Mouse (Mus musculus) hindbrain, embryonic 11.5 days (tissue): ENCODE results near the gene Sugp2. TPM values are rescaled to one million over a fixed set of nuclear protein-coding genes. Genes with fewer than 3 reads are reported as not detected.
"Not testable (repeated sequence)": the region's sequence is repeated elsewhere in the genome, so short reads cannot be mapped to it uniquely, and the experiment has no call there.

Experiments
- ATAC-seq: fragments of 200-750 bp; cut with Nextera tagmentation; 2 replicates; pipeline ENCODE4 v1.8.0; 2017; ENCODE audit warnings: mild to moderate bottlenecking, moderate TSS enrichment, moderate library complexity; ENCODE audit not compliant: low FRiP score
- DNase-seq: peaks from one replicate; pipeline ENCODE4 v3.0.0-alpha.2; 2015; ENCODE audit warnings: low spot score
- H3K27ac ChIP-seq: fragments of 300-500 bp; sonication (generic); 2 replicates; pipeline ENCODE4 v1.5.1; 2014; ENCODE audit warnings: mild to moderate bottlenecking, low read depth, low read length
- H3K27me3 ChIP-seq: fragments of 300-500 bp; sonication (generic); 2 replicates; pipeline ENCODE4 v1.6.1; 2014; ENCODE audit warnings: mild to moderate bottlenecking, low read length, moderate library complexity, mixed read lengths; ENCODE audit not compliant: control insufficient read depth, insufficient read depth
- H3K36me3 ChIP-seq: fragments of 300-500 bp; sonication (generic); 2 replicates; pipeline ENCODE4 v1.6.1; 2014; ENCODE audit warnings: mild to moderate bottlenecking, low read length, moderate library complexity, mixed read lengths; ENCODE audit not compliant: control insufficient read depth, insufficient read depth
- H3K4me1 ChIP-seq: fragments of 300-500 bp; sonication (generic); replicated peaks from 2 replicates; pipeline ENCODE4 v1.6.1; 2014; ENCODE audit warnings: low read length, mixed read lengths; ENCODE audit not compliant: control insufficient read depth, insufficient read depth
- H3K4me2 ChIP-seq: fragments of 300-500 bp; sonication (generic); replicated peaks from 2 replicates; pipeline ENCODE4 v1.6.1; 2014; ENCODE audit warnings: mild to moderate bottlenecking, low read depth, low read length
- H3K4me3 ChIP-seq: fragments of 300-500 bp; sonication (generic); 2 replicates; pipeline ENCODE4 v1.5.1; 2014; ENCODE audit warnings: low read depth, low read length
- H3K9ac ChIP-seq: fragments of 300-500 bp; sonication (generic); 2 replicates; pipeline ENCODE4 v1.6.1; 2014; ENCODE audit warnings: low read depth, low read length
- H3K9me3 ChIP-seq: fragments of 300-500 bp; sonication (generic); 2 replicates; pipeline ENCODE4 v1.6.1; 2016; ENCODE audit warnings: low read length; ENCODE audit not compliant: control insufficient read depth
- WGBS: fragments of 180-500 bp; shearing (Covaris S2); extraction: QIAGEN DNeasy Blood & Tissue Kit; methylation state at CpG from one replicate; pipeline ENCODE4 v1.1.7; 2014; 5-methylcytosine and 5-hydroxymethylcytosine counted together
- polyA plus RNA-seq: library from polyadenylated mRNA; unstranded; fragments of >200 nt; fragmentation: Nextera tagmentation; extraction: Ambion mirVana; gene quantifications from 2 replicates; pipeline ENCODE4 v1.2.1, GENCODE M21; 2014

Sugp2 gene
- polyA plus RNA-seq, 1 experiment from 2014 or later, result 46.8 TPM

DNA sequence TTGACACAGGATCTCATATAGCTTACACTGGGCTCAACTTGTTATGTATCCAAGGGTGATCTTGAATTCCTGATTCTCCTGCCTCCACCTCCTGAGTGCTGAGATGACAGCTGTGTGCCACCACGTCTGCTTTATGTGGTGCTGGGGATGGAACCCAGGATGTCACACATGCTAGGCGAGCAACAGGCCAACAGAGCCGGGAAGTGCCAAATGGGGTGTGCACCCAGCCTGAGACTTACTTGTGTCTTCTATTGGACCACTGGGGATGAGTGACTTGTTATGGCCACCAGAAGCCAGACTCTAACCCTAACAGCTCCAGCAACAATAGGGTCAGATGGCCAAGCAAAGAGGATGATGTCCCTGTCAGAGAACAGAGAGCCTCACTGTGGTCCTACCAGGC, 17.9 kb upstream of the Sugp2 start:
- not testable (repeated sequence) for ATAC-seq, H3K27ac ChIP-seq, H3K9ac ChIP-seq, DNase-seq, H3K4me1 ChIP-seq, H3K9me3 ChIP-seq, H3K4me2 ChIP-seq, H3K36me3 ChIP-seq, H3K27me3 ChIP-seq, H3K4me3 ChIP-seq
- WGBS, result 80% methylated on average over 3 of the region's 3 CpGs

GRCm38 (mm10) chr8:70216566-70216965, 17.5 kb upstream of the Sugp2 start:
- Histone ChIP-seq H3K27ac (no peak overlapping the region), H3K9ac (no peak overlapping the region), H3K4me2 (no peak overlapping the region), H3K27me3 (no peaks in the 10 kb centered on the region), H3K36me3 (no peaks in the 10 kb centered on the region), H3K4me1 (no peaks in the 10 kb centered on the region), H3K9me3 (no peaks in the 10 kb centered on the region), H3K4me3 (no peak overlapping the region)
- ATAC-seq (no peak), DNase-seq (no peak)
- WGBS, result 89% methylated on average over 1 of the region's 1 CpGs

GRCm38 (mm10) chr8:70217441-70217840, 16.6 kb upstream of the Sugp2 start:
- no peaks in the 10 kb centered on the region for H3K4me1 ChIP-seq
- DNase-seq (no peak), ATAC-seq (no peak)
- H3K36me3 ChIP-seq, result no peaks in the 10 kb centered on the region
- no peaks in the 10 kb centered on the region for H3K9me3 ChIP-seq
- H3K27ac ChIP-seq, result no peak overlapping the region
- no peak overlapping the region for H3K4me2 ChIP-seq
- H3K27me3 ChIP-seq, result no peaks in the 10 kb centered on the region
- no peak overlapping the region for H3K4me3 ChIP-seq
- H3K9ac ChIP-seq, result no peak overlapping the region

DNA sequence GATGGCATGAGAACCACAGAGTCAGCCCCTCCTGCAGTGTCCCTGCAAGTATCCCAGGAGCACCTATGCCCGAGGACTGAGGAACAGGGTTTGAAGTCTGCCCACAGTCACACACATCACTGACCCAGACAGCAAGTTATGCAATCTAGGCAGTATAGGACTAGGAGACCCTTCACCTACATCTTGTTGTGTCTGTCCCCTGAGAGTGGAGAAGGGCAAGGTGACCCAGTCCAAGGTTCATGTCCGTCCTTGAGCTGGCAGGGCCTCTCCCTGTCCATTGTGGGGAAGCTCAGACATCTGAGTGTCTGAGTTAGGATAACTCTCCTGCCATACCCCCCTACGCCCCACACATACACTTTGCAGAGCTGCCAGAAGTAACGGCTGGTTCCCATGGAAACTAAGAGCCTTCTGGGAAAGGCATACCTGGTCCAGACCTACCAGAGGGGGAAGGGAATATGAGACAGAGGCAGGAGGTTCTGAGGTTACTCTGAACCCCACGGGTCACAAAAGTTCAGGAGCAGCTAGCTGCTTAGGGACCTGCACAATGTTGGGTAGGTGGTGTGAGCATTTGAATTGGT, 14.8 kb upstream of the Sugp2 start:
- ATAC-seq (no peak), DNase-seq (no peak)
- Histone ChIP-seq H3K4me3 (no peak overlapping the region), H3K27ac (no peak overlapping the region), H3K4me1 (no peaks in the 10 kb centered on the region), H3K4me2 (no peak overlapping the region), H3K9me3 (no peaks in the 10 kb centered on the region), H3K27me3 (no peaks in the 10 kb centered on the region), H3K9ac (no peak overlapping the region), H3K36me3 (no peaks in the 10 kb centered on the region)
- WGBS, result 74% methylated on average over 5 of the region's 5 CpGs

GRCm38 (mm10) chr8:70220236-70220840, 13.7 kb upstream of the Sugp2 start:
- H3K4me1 ChIP-seq, result no peaks in the 10 kb centered on the region
- DNase-seq (no peak), ATAC-seq (no peak)
- H3K27ac ChIP-seq, result no peak overlapping the region
- no peak overlapping the region for H3K9ac ChIP-seq
- H3K9me3 ChIP-seq, result no peaks in the 10 kb centered on the region
- H3K36me3 ChIP-seq, result no peaks in the 10 kb centered on the region
- no peak overlapping the region for H3K4me2 ChIP-seq
- H3K4me3 ChIP-seq, result no peak overlapping the region
- H3K27me3 ChIP-seq, result no peaks in the 10 kb centered on the region
- WGBS, result 78% methylated on average over 8 of the region's 8 CpGs

DNA sequence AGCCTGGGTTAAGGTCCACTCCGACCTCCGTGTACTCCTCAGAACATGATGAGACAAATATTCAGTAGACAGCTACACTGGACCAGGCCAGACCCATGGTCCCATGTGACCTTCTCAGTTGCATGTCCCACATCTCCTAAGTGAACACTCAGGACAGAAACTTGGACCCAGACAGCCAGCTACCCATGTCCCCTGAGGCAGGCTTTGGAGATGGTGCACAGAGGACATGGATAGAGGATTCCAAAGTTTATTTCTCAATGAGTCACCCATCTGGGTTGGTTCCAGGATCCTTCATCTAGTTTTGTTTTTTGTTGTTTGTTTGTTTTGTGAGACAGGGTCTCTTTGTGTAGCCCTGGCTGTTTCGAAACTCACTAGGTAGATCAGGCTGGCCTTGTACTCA, 13.1 kb upstream of the Sugp2 start:
- no peak overlapping the region for H3K4me3 ChIP-seq
- no peak overlapping the region for H3K27ac ChIP-seq
- H3K9me3 ChIP-seq, result no peaks in the 10 kb centered on the region
- no peak overlapping the region for H3K9ac ChIP-seq
- H3K27me3 ChIP-seq, result no peaks in the 10 kb centered on the region
- no peak for ATAC-seq
- H3K36me3 ChIP-seq, result no peaks in the 10 kb centered on the region
- 96% methylated on average over 3 of the region's 3 CpGs for WGBS
- no peak for DNase-seq
- no peaks in the 10 kb centered on the region for H3K4me1 ChIP-seq
- H3K4me2 ChIP-seq, result no peak overlapping the region

GRCm38 (mm10) chr8:70222041-70222440, 12.0 kb upstream of the Sugp2 start:
- ATAC-seq (no peak), DNase-seq (no peak)
- Histone ChIP-seq H3K9ac (no peak overlapping the region), H3K4me1 (no peaks in the 10 kb centered on the region), H3K27ac (no peak overlapping the region), H3K9me3 (no peaks in the 10 kb centered on the region), H3K36me3 (no peaks in the 10 kb centered on the region), H3K27me3 (no peaks in the 10 kb centered on the region), H3K4me2 (no peak overlapping the region), H3K4me3 (no peak overlapping the region)
- 95% methylated on average over 12 of the region's 12 CpGs for WGBS

DNA sequence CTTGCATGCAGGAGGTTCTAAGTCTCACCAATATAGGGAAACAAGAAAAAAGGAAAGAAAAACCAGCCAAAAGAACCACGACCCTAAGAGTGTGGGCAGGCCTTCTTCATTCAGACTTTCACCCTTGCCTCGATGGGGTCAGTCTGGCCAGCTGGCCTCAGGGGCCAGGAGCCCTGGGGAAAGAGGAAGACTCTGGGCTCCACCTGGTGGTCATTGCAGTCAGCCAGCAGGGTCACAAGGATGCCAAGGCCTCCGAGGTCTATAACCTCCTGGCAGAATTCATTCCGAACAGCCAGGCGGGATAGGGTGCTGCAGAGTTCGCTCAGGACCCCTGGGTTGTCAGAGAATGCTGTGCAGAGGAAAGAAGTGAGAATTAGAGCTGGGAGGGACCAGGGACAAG, 10.7 kb upstream of the Sugp2 start:
- Histone ChIP-seq H3K4me1 (no peaks in the 10 kb centered on the region), H3K9ac (no peak overlapping the region), H3K4me2 (no peak overlapping the region), H3K27me3 (no peaks in the 10 kb centered on the region), H3K27ac (no peak overlapping the region), H3K9me3 (no peaks in the 10 kb centered on the region), H3K36me3 (no peaks in the 10 kb centered on the region; the same call in 1 of the 2 replicates), H3K4me3 (no peak overlapping the region)
- ATAC-seq, result no peak
- 53% methylated on average over 6 of the region's 6 CpGs for WGBS
- peak; percentile 27 for DNase-seq

- peak; percentile 35 for DNase-seq
- H3K4me2 ChIP-seq, result no peak overlapping the region
- H3K9ac ChIP-seq, result no peak overlapping the region
- no peak overlapping the region for H3K4me3 ChIP-seq
- WGBS, result 24% methylated on average over 4 of the region's 4 CpGs
- no peaks in the 10 kb centered on the region for H3K27me3 ChIP-seq
- ATAC-seq, result 0 out of 2 replicates have a peak, but pooled peaks have one; percentile 19
- no peaks in the 10 kb centered on the region; the same call in 1 of the 2 replicates for H3K36me3 ChIP-seq
- H3K27ac ChIP-seq, result no peak overlapping the region
- H3K9me3 ChIP-seq, result no peaks in the 10 kb centered on the region
- H3K4me1 ChIP-seq, result no peaks in the 10 kb centered on the region
These were observed 6.0 kb upstream of the Sugp2 start for GRCm38 (mm10) chr8:70227997-70228396.
